Mouse (Mus musculus): ENCODE results near the gene Slc1a3.

Slc1a3 gene

GRCm38 (mm10) chr15:8710146-8711006, at the start of gene Slc1a3:
Slc1a3 (minus strand) TSS chr15:8710764.
- peak; percentile 32 for DNase-seq

DNA sequence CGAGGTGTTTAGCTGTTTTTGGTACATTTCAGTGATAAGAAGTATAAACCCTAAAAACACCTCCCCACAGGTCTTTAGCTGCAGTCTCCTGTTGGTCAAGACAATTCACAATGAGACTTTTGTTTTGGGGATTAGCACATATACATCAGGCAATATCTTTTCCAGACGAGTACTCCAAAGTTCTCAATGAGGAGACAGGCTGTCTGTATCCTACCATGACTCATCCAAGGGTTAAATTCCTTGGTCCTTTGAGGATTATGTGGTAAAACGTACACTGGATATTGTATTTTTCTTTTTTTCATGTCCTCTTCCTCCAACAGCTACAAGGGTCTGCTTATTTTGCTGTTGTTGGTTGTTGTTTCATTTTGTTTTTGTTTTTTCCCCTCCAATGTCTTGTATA, 48.5 kb upstream of the Slc1a3 start:
- DNase-seq = no peak

- no peak for DNase-seq
Observed at GRCm38 (mm10) chr15:8756441-8756840, 45.9 kb upstream of the Slc1a3 start.

DNA sequence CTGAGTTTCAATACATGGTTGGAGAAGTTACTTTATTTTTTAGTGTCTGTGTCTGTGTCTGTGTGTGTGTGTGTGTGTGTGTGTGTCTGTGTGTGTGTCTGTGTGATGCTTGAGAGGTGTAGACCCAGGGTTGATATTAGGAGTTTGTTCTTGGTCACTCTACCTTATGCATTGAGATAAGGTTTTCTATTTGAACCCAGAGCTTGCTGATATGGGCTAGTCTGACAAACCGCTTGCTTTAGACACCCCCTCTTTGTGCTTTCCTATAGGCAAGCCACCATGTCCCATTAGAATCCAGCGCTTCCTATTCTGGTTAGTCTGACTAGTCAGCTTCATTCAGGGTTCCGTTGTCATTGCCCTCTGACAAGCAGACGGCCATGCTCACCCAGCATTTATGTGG, 39.2 kb upstream of the Slc1a3 start:
- DNase-seq = no peak

- DNase-seq = no peak
Observed at GRCm38 (mm10) chr15:8748771-8749170, 38.2 kb upstream of the Slc1a3 start.

DNA sequence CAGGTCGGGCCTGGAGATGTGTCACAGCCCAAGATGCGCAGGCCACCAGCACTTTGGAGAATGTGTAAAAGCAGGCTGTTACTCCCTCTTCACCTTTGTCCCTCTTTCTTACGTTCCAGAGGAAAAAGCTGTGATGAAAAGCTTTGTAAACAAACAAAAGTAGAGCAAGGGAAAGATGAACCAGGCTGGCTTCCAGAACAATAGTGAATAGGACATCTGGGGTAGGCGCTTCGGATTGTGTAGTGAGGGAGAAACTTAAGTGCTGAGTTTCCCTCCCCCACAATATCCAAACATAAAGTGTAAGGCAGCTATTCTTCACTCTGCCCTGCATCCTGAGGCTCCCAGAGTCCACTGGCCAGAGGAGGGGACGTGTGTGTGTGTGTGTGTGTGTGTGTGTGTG, 31.0 kb upstream of the Slc1a3 start:
- DNase-seq = no peak

GRCm38 (mm10) chr15:8740724-8741123, 30.2 kb upstream of the Slc1a3 start:
- DNase-seq = no peak

- DNase-seq = no peak
Observed at GRCm38 (mm10) chr15:8738156-8738555, 27.6 kb upstream of the Slc1a3 start.

- DNase-seq = no peak
Observed at GRCm38 (mm10) chr15:8734363-8734739, 23.8 kb upstream of the Slc1a3 start.

GRCm38 (mm10) chr15:8733669-8734362, 23.3 kb upstream of the Slc1a3 start:
- DNase-seq = no peak

DNA sequence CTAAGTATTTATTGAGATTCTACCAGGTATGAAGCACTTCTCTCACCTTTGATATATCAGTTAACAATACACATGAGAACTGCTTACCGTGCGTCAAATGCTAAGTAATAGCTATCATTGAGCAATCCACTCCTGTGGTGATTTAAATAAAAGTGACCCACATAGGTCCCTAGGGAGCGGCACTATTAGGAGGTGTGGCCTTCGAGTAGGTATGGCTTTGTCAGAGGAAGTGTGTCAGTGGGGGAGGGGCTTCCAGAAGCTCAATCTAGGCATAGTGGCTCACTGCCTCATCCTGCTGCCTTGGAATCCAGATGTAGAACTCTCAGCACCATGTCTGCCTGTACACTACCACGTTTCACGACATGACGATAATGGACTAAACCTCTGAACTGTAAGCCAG, 18.3 kb upstream of the Slc1a3 start:
- no peak for DNase-seq

DNA sequence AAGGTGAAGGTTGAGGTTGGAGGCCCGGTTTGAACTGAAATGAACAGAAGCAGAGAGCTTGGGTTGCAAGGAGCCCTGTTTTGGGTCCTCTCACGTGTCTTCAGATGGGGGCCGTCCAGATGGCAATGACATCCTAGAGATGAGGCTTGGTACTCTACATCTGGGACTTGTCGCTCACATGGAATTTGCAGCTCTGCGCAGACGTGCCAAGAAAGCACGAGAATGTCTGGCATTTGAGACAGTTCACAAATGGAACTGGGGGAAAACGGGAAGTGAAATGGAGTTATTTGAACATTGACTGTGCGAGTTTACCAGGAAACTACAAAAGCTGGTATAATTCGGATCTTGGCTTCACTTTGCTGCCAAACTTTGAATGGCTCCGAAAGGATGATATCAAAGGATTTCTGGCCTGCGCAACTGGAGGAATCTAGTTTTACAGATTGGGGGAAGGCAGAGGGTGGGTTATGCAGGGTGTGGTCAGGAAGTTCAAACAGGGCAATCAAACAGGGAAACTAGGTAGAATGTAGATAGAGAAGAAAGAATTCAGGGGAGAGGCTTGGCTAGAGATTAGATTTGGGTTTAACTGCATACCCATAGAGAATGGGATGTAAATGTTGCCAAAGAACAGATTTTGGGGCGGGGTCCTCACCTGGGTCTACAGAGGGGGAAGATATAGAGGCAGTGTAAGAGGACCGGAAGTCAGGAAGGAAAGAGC, 12.0 kb upstream of the Slc1a3 start:
- DNase-seq = peak; percentile 29

- no peak for DNase-seq
Observed at GRCm38 (mm10) chr15:8721746-8722145, 11.2 kb upstream of the Slc1a3 start.

DNA sequence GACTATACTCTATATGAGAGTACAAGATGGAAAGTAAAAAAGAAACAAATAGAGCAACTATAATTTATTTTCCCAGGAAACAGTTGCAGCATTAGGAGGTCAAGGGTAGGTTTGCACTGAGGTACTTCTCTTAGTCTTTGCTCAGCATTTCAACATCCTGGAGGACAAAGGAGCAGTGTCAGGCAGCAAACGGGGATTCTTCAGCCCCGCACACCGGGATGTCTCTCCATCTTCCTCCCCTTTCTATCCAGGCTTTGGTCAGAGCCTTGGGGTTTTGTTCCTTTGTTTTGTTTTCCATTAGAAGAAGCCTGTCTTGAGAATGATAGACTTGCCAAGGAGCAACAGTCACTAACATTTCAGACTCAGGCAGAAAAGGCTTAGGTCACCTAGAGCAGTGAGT, 10.4 kb upstream of the Slc1a3 start:
- DNase-seq = no peak

- no peak for DNase-seq
Observed at GRCm38 (mm10) chr15:8718496-8718895, 7.9 kb upstream of the Slc1a3 start.

DNA sequence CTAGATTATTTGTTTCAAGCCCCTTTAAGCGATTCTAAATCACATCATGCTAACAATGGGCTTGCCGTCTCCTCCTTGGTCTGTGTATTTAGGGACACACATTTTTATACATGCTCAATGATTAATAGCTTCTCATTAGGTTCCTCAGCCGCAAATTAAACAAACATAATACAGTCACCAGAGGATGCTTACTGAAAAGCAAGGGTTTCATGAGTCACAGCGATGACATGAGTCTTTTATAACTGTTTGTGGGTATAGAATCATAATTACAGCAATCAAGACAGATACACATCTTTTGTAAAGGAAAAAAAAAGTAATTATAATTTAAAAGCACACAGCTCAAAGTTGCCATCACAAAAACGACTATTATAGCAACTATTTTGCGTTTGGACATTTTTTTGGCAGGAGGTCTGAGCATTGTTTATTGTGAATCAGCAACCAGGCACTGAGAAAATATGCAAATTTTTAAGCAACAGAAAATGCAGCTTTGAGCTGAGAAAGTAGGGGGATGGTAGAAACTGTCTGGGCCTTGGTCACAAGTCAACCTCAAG, 6.5 kb upstream of the Slc1a3 start:
- DNase-seq = no peak

GRCm38 (mm10) chr15:8716330-8716964, 5.9 kb upstream of the Slc1a3 start:
- DNase-seq = no peak

- no peak for DNase-seq
Observed at GRCm38 (mm10) chr15:8715666-8716065, 5.1 kb upstream of the Slc1a3 start.

- DNase-seq = no peak
Observed at GRCm38 (mm10) chr15:8712433-8712984, 1.9 kb upstream of the Slc1a3 start.

GRCm38 (mm10) chr15:8711630-8712310, 1.2 kb upstream of the Slc1a3 start:
- DNase-seq = peak; percentile 46

- no peak for DNase-seq
Observed at GRCm38 (mm10) chr15:8709578-8709977, 986 bp downstream of the Slc1a3 start.

DNA sequence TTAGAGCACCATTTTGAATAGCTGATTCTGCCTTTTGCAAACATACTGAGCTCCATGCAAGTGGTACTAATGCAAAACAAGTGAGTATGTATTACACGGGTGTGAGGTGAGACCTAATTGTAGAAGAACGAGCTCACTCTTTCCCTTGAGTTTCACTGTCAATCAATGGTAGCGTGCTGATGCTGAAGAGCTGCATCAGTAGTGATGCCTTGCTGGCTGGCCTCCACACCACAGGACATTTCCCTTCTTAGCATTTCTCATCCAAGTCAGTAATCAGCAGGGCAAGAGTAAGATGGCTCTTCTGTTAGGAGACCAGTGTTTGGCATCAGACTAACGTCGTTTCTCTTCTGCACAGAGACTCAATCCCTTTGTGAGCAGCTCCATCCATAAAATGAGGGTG, 4.0 kb downstream of the Slc1a3 start:
- no peak for DNase-seq
